Mouse (Mus musculus): ENCODE data around the gene Tle4. TPM values are rescaled to one million over a fixed set of nuclear protein-coding genes. Genes with fewer than 3 reads are reported as not detected.

The Tle4 gene
- total RNA-seq, 2 experiments from 2014 or later: 18.6 to 32.3 TPM

GRCm38 (mm10) chr19:14469325-14469724 is 128.5 kb downstream of the Tle4 start:
- no peak for ATAC-seq (ENCODE audit: poor library complexity, severe bottlenecking)

- ATAC-seq (ENCODE audit: poor library complexity, severe bottlenecking): peak; percentile 47
Measured at GRCm38 (mm10) chr19:14468733-14469132, 129.1 kb downstream of the Tle4 start.

GRCm38 (mm10) chr19:14466020-14466419 is 131.8 kb downstream of the Tle4 start:
- no peak for ATAC-seq (ENCODE audit: poor library complexity, severe bottlenecking)

- no peak for ATAC-seq (ENCODE audit: poor library complexity, severe bottlenecking)
Measured at GRCm38 (mm10) chr19:14463281-14464079, 134.4 kb downstream of the Tle4 start.

- no peak for ATAC-seq (ENCODE audit: poor library complexity, severe bottlenecking)
Measured at GRCm38 (mm10) chr19:14453486-14453885, 144.4 kb downstream of the Tle4 start.

- no peak for ATAC-seq (ENCODE audit: poor library complexity, severe bottlenecking)
Measured at GRCm38 (mm10) chr19:14451329-14451728, 146.5 kb downstream of the Tle4 start.

- peak; percentile 95 for ATAC-seq (ENCODE audit: poor library complexity, severe bottlenecking)
Measured at GRCm38 (mm10) chr19:14449738-14450137, 148.1 kb downstream of the Tle4 start.

- no peak for ATAC-seq (ENCODE audit: poor library complexity, severe bottlenecking)
Measured at GRCm38 (mm10) chr19:14448586-14448985, 149.3 kb downstream of the Tle4 start.

- no peak for ATAC-seq (ENCODE audit: poor library complexity, severe bottlenecking)
Measured at GRCm38 (mm10) chr19:14447474-14447873, 150.4 kb downstream of the Tle4 start.

GRCm38 (mm10) chr19:14441861-14442260 is 156.0 kb downstream of the Tle4 start:
- no peak for ATAC-seq (ENCODE audit: poor library complexity, severe bottlenecking)

- no peak for ATAC-seq (ENCODE audit: poor library complexity, severe bottlenecking)
Measured at GRCm38 (mm10) chr19:14437226-14437625, 160.6 kb downstream of the Tle4 start.

- ATAC-seq (ENCODE audit: poor library complexity, severe bottlenecking): no peak
Measured at GRCm38 (mm10) chr19:14436567-14436966, 161.3 kb downstream of the Tle4 start.

- ATAC-seq (ENCODE audit: poor library complexity, severe bottlenecking): no peak
Measured at GRCm38 (mm10) chr19:14435681-14436376, 162.0 kb downstream of the Tle4 start.

GRCm38 (mm10) chr19:14433900-14434299 is 164.0 kb downstream of the Tle4 start:
- ATAC-seq (ENCODE audit: poor library complexity, severe bottlenecking): no peak

- ATAC-seq (ENCODE audit: poor library complexity, severe bottlenecking): no peak
Measured at GRCm38 (mm10) chr19:14432436-14432835, 165.4 kb downstream of the Tle4 start.

- ATAC-seq (ENCODE audit: poor library complexity, severe bottlenecking): no peak
Measured at GRCm38 (mm10) chr19:14426920-14427319, 170.9 kb downstream of the Tle4 start.

GRCm38 (mm10) chr19:14426244-14426868 is 171.5 kb downstream of the Tle4 start:
- no peak for ATAC-seq (ENCODE audit: poor library complexity, severe bottlenecking)

GRCm38 (mm10) chr19:14425122-14425521 is 172.7 kb downstream of the Tle4 start:
- ATAC-seq (ENCODE audit: poor library complexity, severe bottlenecking): no peak

- no peak for ATAC-seq (ENCODE audit: poor library complexity, severe bottlenecking)
Measured at GRCm38 (mm10) chr19:14424016-14424964, 173.6 kb downstream of the Tle4 start.

GRCm38 (mm10) chr19:14421691-14422090 is 176.2 kb downstream of the Tle4 start:
- ATAC-seq (ENCODE audit: poor library complexity, severe bottlenecking): no peak

GRCm38 (mm10) chr19:14419886-14420285 is 178.0 kb downstream of the Tle4 start:
- no peak for ATAC-seq (ENCODE audit: poor library complexity, severe bottlenecking)
